Mouse (Mus musculus): ENCODE results near the gene Gm20388. TPM values are rescaled to one million over a fixed set of nuclear protein-coding genes. Genes with fewer than 3 reads are reported as not detected.
A peak's percentile ranks its signal among the peaks of the same experiment; 100 is the strongest.
"Not testable (repeated sequence)": the region's sequence is repeated elsewhere in the genome, so short reads cannot be mapped to it uniquely, and the experiment has no call there.

The Gm20388 gene
- polyA plus RNA-seq, 1 experiment: 18.7 TPM

- no peaks in the 10 kb centered on the region; the same call in 1 of the 2 replicates for H3K4me1 ChIP-seq (ENCODE audit: control insufficient read depth, insufficient read depth, low read length)
- no peaks in the 10 kb centered on the region for H3K27me3 ChIP-seq (ENCODE audit: control insufficient read depth, insufficient read depth, low read length)
- TF ChIP-seq CTCF (IDR thresholded peaks at IDR 0.05; ENCODE audit: borderline replicate concordance, insufficient read depth, low read depth, low read length) (no peak), POLR2A (IDR thresholded peaks at IDR 0.05; ENCODE audit: borderline replicate concordance, insufficient read depth, low read length) (no peak)
- no peak overlapping the region for H3K27ac ChIP-seq (ENCODE audit: insufficient read depth, low read length)
- no peak for DNase-seq
- no peak overlapping the region for H3K4me3 ChIP-seq (replicated peaks; ENCODE audit: insufficient read depth, low read depth, low read length)
- 37% methylated on average over 9 of the region's 9 CpGs for WGBS
These were observed 886.5 kb downstream of the Gm20388 start for GRCm38 (mm10) chr8:120797019-120797727.

DNA sequence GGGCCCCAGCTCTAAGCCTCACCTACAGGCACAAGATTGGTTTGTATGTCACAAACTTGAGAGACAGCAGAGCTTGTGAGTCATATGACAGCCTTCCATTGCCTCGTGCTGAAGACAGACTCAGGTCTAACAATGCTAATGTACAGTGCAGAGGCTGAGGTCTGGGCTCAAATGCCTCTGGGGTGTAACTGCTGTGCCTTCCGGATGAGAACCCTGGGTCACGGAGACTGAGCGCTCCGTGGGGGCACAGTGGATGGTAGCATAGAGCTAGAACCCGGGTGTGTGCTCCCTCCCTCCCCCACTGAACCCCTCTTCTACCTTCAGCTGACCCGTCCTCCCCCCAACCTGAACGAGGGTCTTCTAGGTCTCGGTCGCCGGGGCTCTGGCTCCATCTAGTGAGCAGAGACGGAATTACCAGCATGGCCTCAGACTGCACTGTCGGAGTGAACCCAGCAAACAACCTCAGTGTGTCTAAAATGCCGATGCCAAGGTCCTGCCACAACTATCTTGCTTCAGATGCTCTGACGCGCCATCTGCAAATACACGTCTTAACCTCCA lies 889.7 kb downstream of the Gm20388 start:
- TF ChIP-seq POLR2A (IDR thresholded peaks at IDR 0.05; ENCODE audit: borderline replicate concordance, insufficient read depth, low read length) (no peak), CTCF (IDR thresholded peaks at IDR 0.05; ENCODE audit: borderline replicate concordance, insufficient read depth, low read depth, low read length) (peak; percentile 87)
- no peak overlapping the region for H3K4me3 ChIP-seq (replicated peaks; ENCODE audit: insufficient read depth, low read depth, low read length)

DNA sequence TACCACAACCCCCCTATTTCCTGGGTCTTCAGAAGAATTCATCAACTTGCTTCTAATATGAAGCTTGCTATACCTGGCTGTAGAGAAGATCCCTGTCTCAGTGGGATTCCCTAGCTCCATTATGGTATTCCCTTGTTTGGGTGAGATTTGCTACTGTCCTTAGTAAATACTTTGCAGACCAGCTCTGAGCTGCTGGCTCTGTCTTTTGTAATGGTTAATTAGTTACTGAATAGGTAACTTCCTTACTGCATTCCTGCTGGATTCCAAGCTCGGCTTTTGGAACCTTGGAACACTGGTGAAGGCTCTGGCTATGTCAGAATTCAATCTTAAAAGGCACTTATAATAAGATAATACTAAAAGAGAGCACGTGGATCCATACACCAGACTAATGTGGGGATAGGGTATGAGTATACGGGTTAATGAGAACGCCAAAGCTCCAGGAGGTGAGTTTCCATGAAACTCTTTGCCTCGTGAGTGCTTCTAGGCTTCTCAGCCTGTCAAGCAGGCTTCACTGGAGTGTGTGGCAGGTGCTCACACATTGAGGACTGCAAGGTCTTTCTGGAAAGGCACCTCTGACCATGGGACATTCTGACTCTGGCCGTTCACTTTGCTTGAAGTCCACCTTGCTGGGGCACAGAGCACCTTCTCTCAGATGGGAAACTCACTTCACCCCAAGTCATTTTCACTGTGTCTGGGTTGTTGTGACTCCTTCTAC lies 893.2 kb downstream of the Gm20388 start:
- DNase-seq; H3K4me1 ChIP-seq (ENCODE audit: control insufficient read depth, insufficient read depth, low read length); H3K4me3 ChIP-seq (replicated peaks; ENCODE audit: insufficient read depth, low read depth, low read length); H3K27ac ChIP-seq (ENCODE audit: insufficient read depth, low read length); H3K27me3 ChIP-seq (ENCODE audit: control insufficient read depth, insufficient read depth, low read length): not testable (repeated sequence)
- WGBS: 58% methylated on average over 6 of the region's 6 CpGs

More for the DNA sequence above, 889.7 kb downstream of the Gm20388 start:
- Histone ChIP-seq H3K27me3 (ENCODE audit: control insufficient read depth, insufficient read depth, low read length) (no peaks in the 10 kb centered on the region), H3K27ac (ENCODE audit: insufficient read depth, low read length) (no peak overlapping the region), H3K4me1 (ENCODE audit: control insufficient read depth, insufficient read depth, low read length) (no peaks in the 10 kb centered on the region; the same call in 1 of the 2 replicates)
- WGBS: 5% methylated on average over 17 of the region's 17 CpGs
- DNase-seq: peak; percentile 17 to 51

GRCm38 (mm10) chr8:120804741-120805140 lies 894.1 kb downstream of the Gm20388 start:
- TF ChIP-seq CTCF (IDR thresholded peaks at IDR 0.05; ENCODE audit: borderline replicate concordance, insufficient read depth, low read depth, low read length): no peak
- no peak for TF ChIP-seq POLR2A (IDR thresholded peaks at IDR 0.05; ENCODE audit: borderline replicate concordance, insufficient read depth, low read length)
- no peak overlapping the region for H3K27ac ChIP-seq (ENCODE audit: insufficient read depth, low read length)
- no peak for DNase-seq
- 39% methylated on average over 3 of the region's 3 CpGs for WGBS
- no peaks in the 10 kb centered on the region; the same call in 1 of the 2 replicates for H3K4me1 ChIP-seq (ENCODE audit: control insufficient read depth, insufficient read depth, low read length)
- no peak overlapping the region for H3K4me3 ChIP-seq (replicated peaks; ENCODE audit: insufficient read depth, low read depth, low read length)
- no peaks in the 10 kb centered on the region for H3K27me3 ChIP-seq (ENCODE audit: control insufficient read depth, insufficient read depth, low read length)

- H3K4me3 ChIP-seq (replicated peaks; ENCODE audit: insufficient read depth, low read depth, low read length): no peak overlapping the region
- TF ChIP-seq CTCF (IDR thresholded peaks at IDR 0.05; ENCODE audit: borderline replicate concordance, insufficient read depth, low read depth, low read length): no peak
- no peak for TF ChIP-seq POLR2A (IDR thresholded peaks at IDR 0.05; ENCODE audit: borderline replicate concordance, insufficient read depth, low read length)
- H3K27me3 ChIP-seq (ENCODE audit: control insufficient read depth, insufficient read depth, low read length): no peaks in the 10 kb centered on the region
- H3K27ac ChIP-seq (ENCODE audit: insufficient read depth, low read length): no peak overlapping the region
- DNase-seq: no peak
- 41% methylated on average over 12 of the region's 12 CpGs for WGBS
- no peaks in the 10 kb centered on the region for H3K4me1 ChIP-seq (ENCODE audit: control insufficient read depth, insufficient read depth, low read length)
These were observed 896.2 kb downstream of the Gm20388 start for GRCm38 (mm10) chr8:120806780-120807264.

DNA sequence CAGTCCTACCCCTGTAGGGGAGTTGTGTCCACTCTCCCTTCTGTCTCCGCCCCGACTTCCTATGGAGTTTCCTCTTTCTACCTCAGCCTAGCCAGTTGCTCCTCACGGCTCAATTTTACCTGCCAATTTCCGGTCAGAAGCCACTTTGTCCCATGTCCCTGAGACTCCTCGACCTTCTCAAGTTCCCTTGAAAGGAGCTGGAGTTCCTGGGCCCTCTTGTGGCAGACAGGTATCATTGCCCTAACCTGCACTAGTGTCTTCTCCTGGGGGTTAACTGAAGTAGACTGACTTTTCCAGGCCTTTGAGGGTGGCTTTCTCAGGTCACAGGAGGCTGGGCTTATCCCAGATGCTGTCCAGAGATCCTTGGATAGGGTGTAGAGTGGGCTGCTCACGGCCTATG lies 897.1 kb downstream of the Gm20388 start:
- TF ChIP-seq POLR2A (IDR thresholded peaks at IDR 0.05; ENCODE audit: borderline replicate concordance, insufficient read depth, low read length) (no peak), CTCF (IDR thresholded peaks at IDR 0.05; ENCODE audit: borderline replicate concordance, insufficient read depth, low read depth, low read length) (peak; percentile 29; the same call in 1 of the 2 replicates)
- 62% methylated on average over 6 of the region's 6 CpGs for WGBS
- Histone ChIP-seq H3K4me3 (replicated peaks; ENCODE audit: insufficient read depth, low read depth, low read length) (no peak overlapping the region), H3K27ac (ENCODE audit: insufficient read depth, low read length) (no peak overlapping the region), H3K27me3 (ENCODE audit: control insufficient read depth, insufficient read depth, low read length) (no peaks in the 10 kb centered on the region), H3K4me1 (ENCODE audit: control insufficient read depth, insufficient read depth, low read length) (no peaks in the 10 kb centered on the region)
- DNase-seq: no peak

DNA sequence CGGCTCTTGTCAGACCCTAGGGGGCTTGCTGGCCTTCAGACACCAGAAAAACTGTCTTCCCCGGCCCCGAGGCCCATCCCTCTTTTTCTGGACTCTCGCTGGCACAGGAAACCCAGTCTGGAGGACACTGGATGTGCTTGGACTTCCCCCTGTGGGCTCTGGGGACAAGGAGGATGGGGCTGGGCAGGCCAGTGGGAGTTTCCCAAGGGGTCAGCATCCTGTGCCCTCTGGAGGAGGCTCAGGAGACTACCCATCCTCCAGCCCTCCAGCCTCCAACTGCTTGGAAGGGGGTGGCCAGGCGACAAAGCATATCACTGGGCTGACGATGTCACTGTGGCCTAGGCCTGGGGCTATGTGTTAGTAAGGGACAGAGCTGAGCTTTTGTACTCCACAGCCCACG lies 898.4 kb downstream of the Gm20388 start:
- WGBS: 54% methylated on average over 7 of the region's 7 CpGs
- H3K27ac ChIP-seq (ENCODE audit: insufficient read depth, low read length): no peak overlapping the region
- H3K4me3 ChIP-seq (replicated peaks; ENCODE audit: insufficient read depth, low read depth, low read length): no peak overlapping the region
- no peaks in the 10 kb centered on the region for H3K27me3 ChIP-seq (ENCODE audit: control insufficient read depth, insufficient read depth, low read length)
- H3K4me1 ChIP-seq (ENCODE audit: control insufficient read depth, insufficient read depth, low read length): no peaks in the 10 kb centered on the region
- TF ChIP-seq CTCF (IDR thresholded peaks at IDR 0.05; ENCODE audit: borderline replicate concordance, insufficient read depth, low read depth, low read length) (no peak), POLR2A (IDR thresholded peaks at IDR 0.05; ENCODE audit: borderline replicate concordance, insufficient read depth, low read length) (no peak)
- DNase-seq: no peak
